Mouse (Mus musculus) thymus, postnatal 4 days (tissue): Measurements from ENCODE around the gene Dlgap4.

ENCODE experiments used
- DNase-seq: peaks from one replicate; pipeline ENCODE4 v3.0.0; 2021

Gene Dlgap4

GRCm38 (mm10) chr2:156747315-156747714 lies 133.8 kb downstream of the Dlgap4 start:
- DNase-seq, result no peak

GRCm38 (mm10) chr2:156749687-156750086 lies 136.2 kb downstream of the Dlgap4 start:
- DNase-seq, result no peak

- DNase-seq, result no peak
Measured at GRCm38 (mm10) chr2:156756937-156757336, 143.4 kb downstream of the Dlgap4 start.

- peak; percentile 55 for DNase-seq
Measured at GRCm38 (mm10) chr2:156760843-156761505, 147.5 kb downstream of the Dlgap4 start.

- no peak for DNase-seq
Measured at GRCm38 (mm10) chr2:156761521-156762278, 148.2 kb downstream of the Dlgap4 start.

GRCm38 (mm10) chr2:156762499-156762898 lies 149.0 kb downstream of the Dlgap4 start:
- no peak for DNase-seq

GRCm38 (mm10) chr2:156763101-156763500 lies 149.6 kb downstream of the Dlgap4 start:
- DNase-seq, result no peak

- no peak for DNase-seq
Measured at GRCm38 (mm10) chr2:156764022-156764421, 150.5 kb downstream of the Dlgap4 start.

GRCm38 (mm10) chr2:156764747-156765146 lies 151.2 kb downstream of the Dlgap4 start:
- DNase-seq, result no peak

- no peak for DNase-seq
Measured at GRCm38 (mm10) chr2:156765593-156765992, 152.1 kb downstream of the Dlgap4 start.

GRCm38 (mm10) chr2:156766227-156767019 lies 152.9 kb downstream of the Dlgap4 start:
- no peak for DNase-seq

GRCm38 (mm10) chr2:156767108-156767507 lies 153.6 kb downstream of the Dlgap4 start:
- DNase-seq, result no peak

- no peak for DNase-seq
Measured at GRCm38 (mm10) chr2:156769274-156769673, 155.8 kb downstream of the Dlgap4 start.

GRCm38 (mm10) chr2:156773470-156773869 lies 160.0 kb downstream of the Dlgap4 start:
- DNase-seq, result no peak

GRCm38 (mm10) chr2:156774035-156774737 lies 160.7 kb downstream of the Dlgap4 start:
- no peak for DNase-seq

GRCm38 (mm10) chr2:156774738-156775454 lies 161.4 kb downstream of the Dlgap4 start, which contains the start of gene Myl9:
Myl9 (plus strand) TSS chr2:156775420.
- DNase-seq, result peak; percentile 28

GRCm38 (mm10) chr2:156775455-156776435 lies 162.2 kb downstream of the Dlgap4 start:
- no peak for DNase-seq

GRCm38 (mm10) chr2:156776907-156777306 lies 163.4 kb downstream of the Dlgap4 start:
- DNase-seq, result no peak

GRCm38 (mm10) chr2:156777326-156778004 lies 164.0 kb downstream of the Dlgap4 start:
- no peak for DNase-seq

- DNase-seq, result no peak
Measured at GRCm38 (mm10) chr2:156778571-156778970, 165.1 kb downstream of the Dlgap4 start.
